Mouse (Mus musculus) neural tube, embryonic 13.5 days (tissue): ENCODE data around the gene Nckap5. TPM values are rescaled to one million over a fixed set of nuclear protein-coding genes. Genes with fewer than 3 reads are reported as not detected.

ENCODE experiments used
- ATAC-seq: fragments of 200-750 bp; cut with Nextera tagmentation; 2 replicates; pipeline ENCODE4 v1.8.0; 2017; ENCODE audit warnings: low read depth, mild to moderate bottlenecking, moderate TSS enrichment, moderate library complexity
- H3K27ac ChIP-seq: fragments of 300-500 bp; sonication (generic); replicated peaks from 2 replicates; pipeline ENCODE4 v1.5.1; 2015; ENCODE audit warnings: moderate library complexity, mild to moderate bottlenecking, inconsistent platforms
- H3K27me3 ChIP-seq: fragments of 300-500 bp; sonication (generic); 2 replicates; pipeline ENCODE4 v1.6.1; 2015; ENCODE audit warnings: mild to moderate bottlenecking, inconsistent platforms
- H3K36me3 ChIP-seq: fragments of 300-500 bp; sonication (generic); 2 replicates; pipeline ENCODE4 v1.6.1; 2015; ENCODE audit warnings: mild to moderate bottlenecking, inconsistent platforms
- H3K4me1 ChIP-seq: fragments of 300-500 bp; sonication (generic); replicated peaks from 2 replicates; pipeline ENCODE4 v1.6.1; 2015; ENCODE audit warnings: inconsistent platforms
- H3K4me2 ChIP-seq: fragments of 300-500 bp; sonication (generic); 2 replicates; pipeline ENCODE4 v1.6.1; 2015; ENCODE audit warnings: inconsistent platforms, mild to moderate bottlenecking, moderate library complexity
- H3K4me3 ChIP-seq: fragments of 300-500 bp; sonication (generic); 2 replicates; pipeline ENCODE4 v1.5.1; 2015; ENCODE audit warnings: mild to moderate bottlenecking, inconsistent platforms
- H3K9ac ChIP-seq: fragments of 300-500 bp; sonication (generic); 2 replicates; pipeline ENCODE4 v1.6.1; 2015; ENCODE audit warnings: moderate library complexity, mild to moderate bottlenecking, inconsistent platforms
- H3K9me3 ChIP-seq: fragments of 300-500 bp; sonication (generic); 2 replicates; pipeline ENCODE4 v1.6.1; 2016; ENCODE audit warnings: inconsistent platforms
- WGBS: fragments of 180-500 bp; shearing (Covaris S2); methylation state at CpG from one replicate; pipeline ENCODE4 v1.1.7; 2015; 5-methylcytosine and 5-hydroxymethylcytosine counted together
- polyA plus RNA-seq: library from polyadenylated mRNA; unstranded; fragments of >200 nt; fragmentation: Nextera tagmentation; extraction: Ambion mirVana; gene quantifications from 2 replicates; pipeline ENCODE4 v1.2.1, GENCODE M21; 2015

The Nckap5 gene
- polyA plus RNA-seq, 1 experiment from 2014 or later, result 18.3 TPM

- Histone ChIP-seq H3K36me3 (no peaks in the 10 kb centered on the region), H3K4me1 (peaks cover 14% of the 10 kb centered on the region; the same call in 1 of the 2 replicates), H3K27ac (no peak overlapping the region), H3K27me3 (no peaks in the 10 kb centered on the region), H3K9me3 (no peaks in the 10 kb centered on the region), H3K4me2 (no peak overlapping the region), H3K9ac (no peak overlapping the region), H3K4me3 (no peak overlapping the region)
- no peak for ATAC-seq
- 95% methylated on average over 2 of the region's 2 CpGs for WGBS
Measured at GRCm38 (mm10) chr1:126763192-126763591, 67.4 kb downstream of the Nckap5 start.

- 34% methylated on average over 2 of the region's 2 CpGs for WGBS
- no peak overlapping the region for H3K9ac ChIP-seq
- no peak for ATAC-seq
Measured at GRCm38 (mm10) chr1:126760386-126760785, 70.2 kb downstream of the Nckap5 start.

GRCm38 (mm10) chr1:126755682-126756081, 74.9 kb downstream of the Nckap5 start:
- 18% methylated on average over 5 of the region's 5 CpGs for WGBS
- ATAC-seq, result no peak
- Histone ChIP-seq H3K27me3 (no peaks in the 10 kb centered on the region; the same call in 1 of the 2 replicates), H3K4me2 (no peak overlapping the region), H3K9ac (no peak overlapping the region), H3K36me3 (no peaks in the 10 kb centered on the region), H3K27ac (no peak overlapping the region), H3K4me1 (peaks cover 33% of the 10 kb centered on the region), H3K9me3 (no peaks in the 10 kb centered on the region), H3K4me3 (no peak overlapping the region)

More at GRCm38 (mm10) chr1:126760386-126760785, 70.2 kb downstream of the Nckap5 start:
- H3K4me2 ChIP-seq, result no peak overlapping the region
- H3K4me1 ChIP-seq, result peaks cover 6% of the 10 kb centered on the region; the same call in 1 of the 2 replicates
- H3K27me3 ChIP-seq, result no peaks in the 10 kb centered on the region; the same call in 1 of the 2 replicates
- H3K9me3 ChIP-seq, result no peaks in the 10 kb centered on the region
- no peak overlapping the region for H3K4me3 ChIP-seq
- no peaks in the 10 kb centered on the region for H3K36me3 ChIP-seq
- no peak overlapping the region for H3K27ac ChIP-seq

GRCm38 (mm10) chr1:126753611-126754010, 77.0 kb downstream of the Nckap5 start:
- Histone ChIP-seq H3K9me3 (no peaks in the 10 kb centered on the region), H3K27ac (no peak overlapping the region), H3K4me1 (peaks cover 36% of the 10 kb centered on the region), H3K4me3 (no peak overlapping the region), H3K36me3 (no peaks in the 10 kb centered on the region), H3K9ac (no peak overlapping the region), H3K27me3 (no peaks in the 10 kb centered on the region; the same call in 1 of the 2 replicates), H3K4me2 (no peak overlapping the region)
- no peak for ATAC-seq

GRCm38 (mm10) chr1:126752247-126753037, 78.2 kb downstream of the Nckap5 start:
- Histone ChIP-seq H3K9me3 (no peaks in the 10 kb centered on the region), H3K4me3 (no peak overlapping the region), H3K9ac (no peak overlapping the region), H3K27me3 (no peaks in the 10 kb centered on the region; the same call in 1 of the 2 replicates), H3K27ac (0 out of 2 replicates have a peak overlapping the region, but pooled peaks have one; percentile 4), H3K36me3 (no peaks in the 10 kb centered on the region), H3K4me2 (no peak overlapping the region), H3K4me1 (peaks cover 36% of the 10 kb centered on the region)
- 57% methylated on average over 13 of the region's 13 CpGs for WGBS
- no peak for ATAC-seq

- Histone ChIP-seq H3K27ac (peak overlapping the region; percentile 57), H3K4me2 (no peak overlapping the region), H3K36me3 (no peaks in the 10 kb centered on the region), H3K4me1 (peaks cover 36% of the 10 kb centered on the region), H3K4me3 (no peak overlapping the region), H3K9ac (no peak overlapping the region), H3K27me3 (no peaks in the 10 kb centered on the region; the same call in 1 of the 2 replicates), H3K9me3 (no peaks in the 10 kb centered on the region)
- 21% methylated on average over 6 of the region's 6 CpGs for WGBS
- ATAC-seq, result peak; percentile 70; the same call in 1 of the 2 replicates
Measured at GRCm38 (mm10) chr1:126751137-126751536, 79.5 kb downstream of the Nckap5 start.

GRCm38 (mm10) chr1:126750156-126750555, 80.4 kb downstream of the Nckap5 start:
- Histone ChIP-seq H3K4me2 (no peak overlapping the region), H3K9me3 (no peaks in the 10 kb centered on the region), H3K4me3 (no peak overlapping the region), H3K9ac (no peak overlapping the region), H3K27ac (peak overlapping the region; percentile 57), H3K4me1 (peaks cover 44% of the 10 kb centered on the region), H3K27me3 (no peaks in the 10 kb centered on the region), H3K36me3 (no peaks in the 10 kb centered on the region)
- ATAC-seq, result no peak
- 94% methylated on average over 3 of the region's 3 CpGs for WGBS

GRCm38 (mm10) chr1:126747914-126748313, 82.7 kb downstream of the Nckap5 start:
- no peaks in the 10 kb centered on the region for H3K27me3 ChIP-seq
- 79% methylated on average over 4 of the region's 4 CpGs for WGBS
- no peak overlapping the region for H3K4me2 ChIP-seq
- no peak for ATAC-seq
- H3K27ac ChIP-seq, result no peak overlapping the region
- no peak overlapping the region for H3K9ac ChIP-seq
- H3K4me1 ChIP-seq, result peaks cover 42% of the 10 kb centered on the region
- no peaks in the 10 kb centered on the region for H3K36me3 ChIP-seq
- no peak overlapping the region for H3K4me3 ChIP-seq
- H3K9me3 ChIP-seq, result no peaks in the 10 kb centered on the region

- Histone ChIP-seq H3K4me3 (no peak overlapping the region), H3K9me3 (no peaks in the 10 kb centered on the region), H3K9ac (no peak overlapping the region), H3K4me1 (peaks cover 19% of the 10 kb centered on the region), H3K4me2 (no peak overlapping the region), H3K27me3 (no peaks in the 10 kb centered on the region), H3K27ac (no peak overlapping the region; the same call in 1 of the 2 replicates), H3K36me3 (no peaks in the 10 kb centered on the region)
- WGBS, result 13% methylated on average over 4 of the region's 4 CpGs
- 0 out of 2 replicates have a peak, but pooled peaks have one; percentile 21 for ATAC-seq
Measured at GRCm38 (mm10) chr1:126745482-126746136, 85.0 kb downstream of the Nckap5 start.

- WGBS, result 27% methylated on average over 14 of the region's 14 CpGs
- peak; percentile 54; the same call in 1 of the 2 replicates for ATAC-seq
- H3K27ac ChIP-seq, result no peak overlapping the region
Measured at GRCm38 (mm10) chr1:126744631-126745305, 85.8 kb downstream of the Nckap5 start.

GRCm38 (mm10) chr1:126738291-126738640, 92.3 kb downstream of the Nckap5 start:
- WGBS, result 1% methylated on average over 12 of the region's 12 CpGs
- Histone ChIP-seq H3K36me3 (no peaks in the 10 kb centered on the region), H3K27ac (peak overlapping the region; percentile 77), H3K9me3 (no peaks in the 10 kb centered on the region), H3K9ac (peak overlapping the region; percentile 67), H3K4me3 (peak overlapping the region; percentile 43), H3K4me2 (peak overlapping the region; percentile 72), H3K4me1 (peaks cover 49% of the 10 kb centered on the region), H3K27me3 (no peaks in the 10 kb centered on the region; the same call in 1 of the 2 replicates)
- peak; percentile 57 for ATAC-seq

More at GRCm38 (mm10) chr1:126744631-126745305, 85.8 kb downstream of the Nckap5 start:
- no peak overlapping the region for H3K4me2 ChIP-seq
- H3K4me1 ChIP-seq, result peaks cover 17% of the 10 kb centered on the region
- H3K36me3 ChIP-seq, result no peaks in the 10 kb centered on the region
- H3K9ac ChIP-seq, result no peak overlapping the region
- no peaks in the 10 kb centered on the region for H3K9me3 ChIP-seq
- H3K27me3 ChIP-seq, result no peaks in the 10 kb centered on the region
- H3K4me3 ChIP-seq, result no peak overlapping the region
